Mouse (Mus musculus) midbrain, embryonic 16.5 days (tissue): ENCODE results near the gene Ccdc141. TPM values are rescaled to one million over a fixed set of nuclear protein-coding genes. Genes with fewer than 3 reads are reported as not detected.

Experiments used
- ATAC-seq: fragments of 200-750 bp; cut with Nextera tagmentation; 2 replicates; pipeline ENCODE4 v1.8.0; 2017; ENCODE audit warnings: moderate TSS enrichment
- H3K27ac ChIP-seq: fragments of 300-500 bp; sonication (generic); 2 replicates; pipeline ENCODE4 v1.5.1; 2014; ENCODE audit warnings: mild to moderate bottlenecking, low read length, mixed read lengths
- H3K27me3 ChIP-seq: fragments of 300-500 bp; sonication (generic); 2 replicates; pipeline ENCODE4 v1.6.1; 2014; ENCODE audit warnings: low read depth, low read length, mixed read lengths; ENCODE audit not compliant: control insufficient read depth, insufficient read depth
- H3K36me3 ChIP-seq: fragments of 300-500 bp; sonication (generic); 2 replicates; pipeline ENCODE4 v1.6.1; 2014; ENCODE audit warnings: mild to moderate bottlenecking, low read length, moderate library complexity, mixed read lengths; ENCODE audit not compliant: control insufficient read depth, insufficient read depth
- H3K4me1 ChIP-seq: fragments of 300-500 bp; sonication (generic); 2 replicates; pipeline ENCODE4 v1.6.1; 2014; ENCODE audit warnings: mild to moderate bottlenecking, low read length, mixed read lengths; ENCODE audit not compliant: control insufficient read depth, insufficient read depth
- H3K4me2 ChIP-seq: fragments of 300-500 bp; sonication (generic); 2 replicates; pipeline ENCODE4 v1.6.1; 2014; ENCODE audit warnings: mild to moderate bottlenecking, low read length, mixed read lengths
- H3K4me3 ChIP-seq: fragments of 300-500 bp; sonication (generic); 2 replicates; pipeline ENCODE4 v1.5.1; 2014; ENCODE audit warnings: low read depth, mild to moderate bottlenecking, low read length, moderate library complexity, mixed read lengths
- H3K9ac ChIP-seq: fragments of 300-500 bp; sonication (generic); 2 replicates; pipeline ENCODE4 v1.6.1; 2014; ENCODE audit warnings: low read depth, low read length, mixed read lengths
- H3K9me3 ChIP-seq: fragments of 300-500 bp; sonication (generic); replicated peaks from 2 replicates; pipeline ENCODE4 v1.6.1; 2014; ENCODE audit warnings: mild to moderate bottlenecking, low read length, mixed read lengths; ENCODE audit not compliant: control insufficient read depth, poor library complexity, severe bottlenecking
- WGBS: fragments of 180-500 bp; shearing (Covaris S2); extraction: QIAGEN DNeasy Blood & Tissue Kit; methylation state at CpG from one replicate; pipeline ENCODE4 v1.1.7; 2014; 5-methylcytosine and 5-hydroxymethylcytosine counted together
- polyA plus RNA-seq: library from polyadenylated mRNA; unstranded; fragments of >200 nt; fragmentation: Nextera tagmentation; extraction: Ambion mirVana; gene quantifications from 2 replicates; pipeline ENCODE4 v1.2.1, GENCODE M21; 2015

The Ccdc141 gene
- 7.1 and 8.5 TPM in 2 replicates for polyA plus RNA-seq

- Histone ChIP-seq H3K9ac (peak within 1 kb of the TSS; percentile 17), H3K27me3 (no peaks in the 10 kb centered on the region; the same call in 1 of the 2 replicates), H3K4me3 (peak within 1 kb of the TSS; percentile 32), H3K4me2 (peak within 1 kb of the TSS; percentile 62), H3K27ac (peak within 1 kb of the TSS; percentile 35), H3K4me1 (peaks cover 37% of the 10 kb centered on the region), H3K9me3 (no peaks in the 10 kb centered on the region), H3K36me3 (no peaks in the 10 kb centered on the region)
- WGBS = 16% methylated on average over 3 of the region's 6 CpGs
- no peak for ATAC-seq
Measured at GRCm38 (mm10) chr2:77170633-77171105, at the start of gene Ccdc141. Ccdc141 (minus strand) TSS chr2:77170636.

GRCm38 (mm10) chr2:77212885-77213284 lies 42.4 kb upstream of the Ccdc141 start:
- WGBS = 64% methylated on average over 5 of the region's 5 CpGs
- H3K9me3 ChIP-seq = no peaks in the 10 kb centered on the region
- H3K27me3 ChIP-seq = no peaks in the 10 kb centered on the region
- no peak for ATAC-seq
- no peak overlapping the region for H3K9ac ChIP-seq
- H3K4me3 ChIP-seq = no peak overlapping the region
- H3K4me1 ChIP-seq = no peaks in the 10 kb centered on the region
- no peak overlapping the region for H3K27ac ChIP-seq
- H3K36me3 ChIP-seq = peaks cover 21% of the 10 kb centered on the region
- no peak overlapping the region for H3K4me2 ChIP-seq

- H3K9me3 ChIP-seq = no peaks in the 10 kb centered on the region
- no peak for ATAC-seq
- H3K4me3 ChIP-seq = no peak overlapping the region
- no peaks in the 10 kb centered on the region for H3K27me3 ChIP-seq
- WGBS = 94% methylated on average over 3 of the region's 3 CpGs
- H3K27ac ChIP-seq = no peak overlapping the region
- no peak overlapping the region for H3K9ac ChIP-seq
- H3K36me3 ChIP-seq = peaks cover 14% of the 10 kb centered on the region
- H3K4me2 ChIP-seq = no peak overlapping the region
- no peaks in the 10 kb centered on the region for H3K4me1 ChIP-seq
Measured at GRCm38 (mm10) chr2:77206951-77207350, 36.5 kb upstream of the Ccdc141 start.

GRCm38 (mm10) chr2:77203916-77204315 lies 33.5 kb upstream of the Ccdc141 start:
- WGBS = 55% methylated on average over 2 of the region's 2 CpGs
- H3K27ac ChIP-seq = no peak overlapping the region
- peaks cover 9% of the 10 kb centered on the region for H3K36me3 ChIP-seq
- ATAC-seq = no peak
- no peaks in the 10 kb centered on the region for H3K4me1 ChIP-seq
- H3K9ac ChIP-seq = no peak overlapping the region
- H3K27me3 ChIP-seq = no peaks in the 10 kb centered on the region
- no peak overlapping the region for H3K4me3 ChIP-seq
- no peaks in the 10 kb centered on the region for H3K9me3 ChIP-seq
- no peak overlapping the region for H3K4me2 ChIP-seq

- 98% methylated on average over 1 of the region's 1 CpGs for WGBS
- Histone ChIP-seq H3K9me3 (no peaks in the 10 kb centered on the region), H3K4me1 (no peaks in the 10 kb centered on the region), H3K4me3 (no peak overlapping the region), H3K4me2 (no peak overlapping the region), H3K27ac (no peak overlapping the region), H3K36me3 (peaks cover 4% of the 10 kb centered on the region; the same call in 1 of the 2 replicates), H3K9ac (no peak overlapping the region), H3K27me3 (no peaks in the 10 kb centered on the region)
- ATAC-seq = no peak
Measured at GRCm38 (mm10) chr2:77201900-77202299, 31.5 kb upstream of the Ccdc141 start.

- no peaks in the 10 kb centered on the region for H3K9me3 ChIP-seq
- 86% methylated on average over 5 of the region's 5 CpGs for WGBS
- no peak overlapping the region for H3K9ac ChIP-seq
- H3K4me1 ChIP-seq = no peaks in the 10 kb centered on the region
- no peak overlapping the region for H3K27ac ChIP-seq
- no peak for ATAC-seq
- no peaks in the 10 kb centered on the region for H3K27me3 ChIP-seq
- no peak overlapping the region for H3K4me2 ChIP-seq
- H3K36me3 ChIP-seq = peaks cover 4% of the 10 kb centered on the region; the same call in 1 of the 2 replicates
- no peak overlapping the region for H3K4me3 ChIP-seq
Measured at GRCm38 (mm10) chr2:77200958-77201614, 30.6 kb upstream of the Ccdc141 start.

GRCm38 (mm10) chr2:77200379-77200778 lies 29.9 kb upstream of the Ccdc141 start:
- WGBS = 91% methylated on average over 4 of the region's 4 CpGs
- Histone ChIP-seq H3K9me3 (no peaks in the 10 kb centered on the region), H3K4me2 (no peak overlapping the region), H3K4me1 (no peaks in the 10 kb centered on the region), H3K27me3 (no peaks in the 10 kb centered on the region), H3K9ac (no peak overlapping the region), H3K4me3 (no peak overlapping the region), H3K27ac (no peak overlapping the region), H3K36me3 (peaks cover 4% of the 10 kb centered on the region; the same call in 1 of the 2 replicates)
- ATAC-seq = 0 out of 2 replicates have a peak, but pooled peaks have one; percentile 48

GRCm38 (mm10) chr2:77198246-77198645 lies 27.8 kb upstream of the Ccdc141 start:
- H3K4me1 ChIP-seq = no peaks in the 10 kb centered on the region
- no peaks in the 10 kb centered on the region for H3K27me3 ChIP-seq
- no peaks in the 10 kb centered on the region for H3K9me3 ChIP-seq
- peaks cover 8% of the 10 kb centered on the region for H3K36me3 ChIP-seq
- 82% methylated on average over 5 of the region's 5 CpGs for WGBS
- ATAC-seq = no peak
- no peak overlapping the region for H3K4me3 ChIP-seq
- no peak overlapping the region for H3K27ac ChIP-seq
- no peak overlapping the region for H3K4me2 ChIP-seq
- no peak overlapping the region for H3K9ac ChIP-seq

- 91% methylated on average over 4 of the region's 4 CpGs for WGBS
- H3K27ac ChIP-seq = no peak overlapping the region
- no peak overlapping the region for H3K4me2 ChIP-seq
- H3K4me1 ChIP-seq = no peaks in the 10 kb centered on the region
- H3K27me3 ChIP-seq = no peaks in the 10 kb centered on the region
- H3K36me3 ChIP-seq = peaks cover 4% of the 10 kb centered on the region; the same call in 1 of the 2 replicates
- H3K9me3 ChIP-seq = no peaks in the 10 kb centered on the region
- H3K4me3 ChIP-seq = no peak overlapping the region
- ATAC-seq = no peak
- H3K9ac ChIP-seq = no peak overlapping the region
Measured at GRCm38 (mm10) chr2:77196819-77197218, 26.4 kb upstream of the Ccdc141 start.
